Mouse (Mus musculus) layer of hippocampus, adult 9-10 months (tissue): Measurements from ENCODE around the gene Trmt112.
A peak's percentile ranks its signal among the peaks of the same experiment; 100 is the strongest.
"Not testable (repeated sequence)": the region's sequence is repeated elsewhere in the genome, so short reads cannot be mapped to it uniquely, and the experiment has no call there.

Source experiments
- DNase-seq: peaks from one replicate; pipeline ENCODE4 v3.0.0; 2022; ENCODE audit warnings: low spot score

The Trmt112 gene

DNA sequence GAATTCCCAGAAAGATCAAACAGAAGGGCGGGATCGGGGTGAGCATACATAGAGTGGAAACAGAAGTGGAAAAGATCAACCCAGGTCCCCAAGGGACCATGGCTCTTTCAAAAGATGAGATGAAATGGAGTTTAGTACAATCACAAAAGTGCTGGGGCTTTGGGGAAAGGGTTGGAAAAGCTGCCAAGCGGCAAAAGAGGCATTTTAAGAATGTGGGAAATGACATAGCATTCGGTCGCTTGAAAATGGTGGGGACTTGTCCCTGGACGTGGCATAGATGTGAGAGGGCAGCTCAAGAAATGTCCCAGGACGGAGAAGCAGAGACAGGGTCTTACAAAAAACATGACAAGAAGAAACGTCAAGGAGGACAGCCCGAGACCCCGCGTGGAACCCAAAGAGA, 477 bp upstream of the Trmt112 start:
- no peak for DNase-seq

- not testable (repeated sequence) for DNase-seq
Measured at GRCm38 (mm10) chr19:6910306-6910705, 808 bp downstream of the Trmt112 start.

DNA sequence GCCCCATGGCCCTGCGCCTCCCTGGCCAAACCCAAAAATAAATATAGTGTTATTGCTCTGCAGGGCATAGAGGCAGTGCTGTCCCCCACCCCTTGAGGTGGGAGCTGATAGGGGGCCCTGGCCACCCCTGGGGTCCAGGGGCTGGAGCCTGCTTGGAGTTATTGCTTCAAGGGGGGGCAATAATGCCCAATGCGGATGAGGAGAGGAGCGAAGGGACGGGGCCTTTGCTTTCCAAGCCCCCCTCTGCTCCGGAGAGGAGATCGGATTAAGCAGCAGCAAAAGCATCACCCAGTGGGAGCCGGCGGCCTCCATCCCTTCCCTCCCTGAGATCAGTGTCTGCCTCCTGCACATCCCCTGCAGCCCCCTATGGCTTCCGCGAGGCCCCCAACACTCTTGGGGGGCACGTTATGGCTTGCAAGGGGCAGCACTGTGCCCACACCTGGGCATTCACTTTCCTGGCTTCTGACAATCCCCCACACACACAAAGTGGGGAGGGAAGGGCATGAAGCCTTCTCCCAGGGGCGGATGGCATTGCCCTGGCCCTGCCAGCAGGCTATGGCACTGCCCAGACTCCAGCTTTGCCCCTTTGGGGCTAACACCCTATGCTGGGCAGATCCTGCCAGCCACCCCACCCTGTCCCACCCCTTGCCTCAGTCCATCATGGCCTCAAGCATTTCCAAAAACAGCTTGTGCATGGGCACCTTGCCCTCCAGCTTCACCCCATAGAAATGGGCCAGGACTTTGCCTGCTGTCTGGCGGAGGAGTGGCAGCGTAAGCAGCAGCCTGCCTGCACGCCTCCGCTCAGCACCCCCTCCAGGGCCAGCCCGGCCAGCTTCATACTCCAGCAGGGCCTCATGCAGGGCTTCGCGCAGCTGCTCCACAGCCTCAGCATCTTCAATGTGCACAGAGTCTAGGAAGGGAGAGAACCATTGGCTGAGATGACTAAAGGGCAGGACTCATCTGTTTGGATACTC, 1.9 kb downstream of the Trmt112 start:
- DNase-seq = no peak

GRCm38 (mm10) chr19:6912205-6912970, 2.9 kb downstream of the Trmt112 start:
- no peak for DNase-seq

DNA sequence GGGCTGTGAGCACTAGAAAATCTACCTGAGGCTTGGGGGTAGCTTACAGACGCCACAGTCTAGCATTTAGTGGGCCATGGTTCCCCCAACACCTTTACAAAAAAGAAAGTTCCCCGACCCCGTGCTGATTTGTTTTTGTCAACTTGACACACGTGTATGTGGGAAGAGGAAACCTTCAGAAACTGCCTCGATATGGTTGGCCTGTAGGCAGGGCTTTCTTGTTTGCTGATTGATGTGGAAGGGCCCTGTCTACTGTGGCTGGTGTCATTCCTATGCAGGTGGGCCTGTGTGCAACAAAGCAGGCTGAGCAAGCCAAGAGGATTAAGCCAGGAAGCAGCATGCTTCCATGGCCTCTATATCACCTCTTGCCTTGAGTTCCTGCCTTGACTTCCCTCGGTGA, 3.5 kb downstream of the Trmt112 start:
- no peak for DNase-seq

- no peak for DNase-seq
Measured at GRCm38 (mm10) chr19:6913991-6914390, 4.5 kb downstream of the Trmt112 start.

GRCm38 (mm10) chr19:6914540-6914939, 5.0 kb downstream of the Trmt112 start:
- DNase-seq = no peak

GRCm38 (mm10) chr19:6915276-6915675, 5.8 kb downstream of the Trmt112 start:
- no peak for DNase-seq

GRCm38 (mm10) chr19:6916496-6916895, 7.0 kb downstream of the Trmt112 start:
- DNase-seq = no peak

GRCm38 (mm10) chr19:6918321-6918720, 8.8 kb downstream of the Trmt112 start:
- DNase-seq = no peak

DNA sequence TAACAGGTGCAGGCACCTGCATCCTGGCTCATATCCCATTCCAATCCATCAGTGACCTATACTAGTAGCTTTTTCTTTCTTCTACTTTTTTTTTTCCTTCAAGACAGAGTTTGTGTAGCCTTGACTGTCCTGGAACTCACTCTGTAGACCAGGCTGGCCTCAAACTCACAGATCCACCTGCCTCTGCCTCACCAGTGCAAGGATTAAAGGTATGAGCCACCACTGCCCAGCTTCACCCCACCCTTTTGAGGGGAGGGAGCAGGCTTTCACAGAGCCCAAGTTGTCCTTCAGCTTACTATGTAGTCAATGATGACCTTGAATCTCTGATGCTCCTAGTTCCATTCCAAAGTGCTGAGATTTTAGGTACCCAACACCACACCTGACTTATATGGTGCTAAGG, 9.9 kb downstream of the Trmt112 start:
- no peak for DNase-seq

DNA sequence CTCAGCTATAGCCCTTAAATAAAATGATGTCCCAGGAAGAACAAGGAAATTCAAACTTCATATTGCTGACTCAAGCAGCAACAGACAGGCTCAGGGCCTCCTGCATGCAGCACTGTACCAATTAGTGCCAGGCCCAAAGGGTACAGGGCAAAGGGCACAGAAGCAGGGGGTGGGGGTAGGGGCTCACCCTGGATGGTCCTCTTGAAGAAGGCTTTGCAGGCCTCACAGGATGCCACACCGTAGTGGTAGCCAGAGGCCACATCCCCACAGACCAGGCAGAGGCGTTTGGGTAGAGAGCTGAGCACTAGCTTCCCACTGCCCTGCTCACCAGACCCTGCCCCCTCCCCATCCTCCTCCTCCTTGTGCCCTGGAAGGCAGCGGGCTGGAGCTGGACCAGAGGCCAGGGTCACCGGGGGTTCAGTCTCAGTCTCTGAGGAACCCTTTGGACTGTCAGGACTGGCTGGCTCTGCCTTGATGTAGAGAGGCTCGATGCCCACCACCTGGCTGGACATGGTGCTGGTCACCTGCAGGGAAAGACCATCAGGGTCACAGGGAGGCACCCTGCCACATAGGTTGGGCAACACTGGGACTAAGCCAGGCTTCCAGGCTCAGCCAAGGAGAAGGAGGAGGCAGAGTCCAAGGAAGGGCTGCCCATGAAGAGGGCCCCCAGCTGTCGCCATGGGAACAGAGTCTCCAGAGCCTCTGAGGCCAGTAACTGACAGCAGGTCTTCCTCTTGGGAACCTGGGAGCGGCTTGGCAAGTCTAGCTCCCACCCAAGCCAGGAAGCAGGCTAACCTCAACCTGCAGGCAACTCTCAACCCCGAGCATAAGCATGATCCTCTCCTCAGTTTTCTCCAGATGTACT, 10.6 kb downstream of the Trmt112 start:
- no peak for DNase-seq

DNA sequence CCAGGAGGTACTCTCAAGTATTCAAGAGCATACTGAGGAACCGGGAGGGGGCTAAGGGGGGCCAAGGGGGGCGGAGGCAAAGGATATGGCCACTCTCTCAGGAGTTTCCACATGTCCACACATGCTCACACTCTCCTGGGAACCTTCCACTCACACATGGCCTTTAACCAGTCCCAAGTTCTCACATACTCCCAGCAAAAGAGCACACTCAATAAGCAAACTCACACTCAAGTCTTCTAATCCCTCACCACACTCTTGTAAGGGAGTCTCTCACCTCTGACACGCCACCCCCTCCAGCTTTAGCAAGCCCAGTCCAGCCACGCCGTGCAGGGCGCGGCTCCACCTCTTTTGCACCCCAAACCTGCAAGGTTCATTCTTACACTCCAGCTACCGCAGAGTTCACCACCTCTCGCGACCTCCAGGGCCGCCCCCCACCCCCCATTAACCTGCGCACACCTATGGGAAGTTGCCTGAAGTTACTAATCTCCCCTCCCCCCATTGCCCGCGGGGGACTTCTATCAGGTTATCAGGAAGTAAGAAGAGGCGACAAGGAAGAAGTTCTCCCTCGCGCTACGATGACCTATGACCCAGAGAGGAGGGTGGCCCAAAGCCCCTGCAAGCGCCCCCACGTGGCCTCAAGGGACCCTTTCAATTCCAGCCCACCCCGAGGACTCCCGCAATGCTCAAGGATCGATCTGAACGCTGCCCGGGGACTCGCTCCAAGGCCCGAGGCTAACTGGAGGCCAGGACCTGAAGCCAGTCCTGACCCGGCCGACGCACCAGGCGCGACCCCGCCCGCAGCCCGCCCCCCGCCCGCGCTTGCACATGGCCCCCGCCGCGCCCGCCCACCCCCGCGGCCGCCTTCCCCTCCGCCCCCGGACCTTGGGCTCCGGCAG, 11.5 kb downstream of the Trmt112 start:
- no peak for DNase-seq

DNA sequence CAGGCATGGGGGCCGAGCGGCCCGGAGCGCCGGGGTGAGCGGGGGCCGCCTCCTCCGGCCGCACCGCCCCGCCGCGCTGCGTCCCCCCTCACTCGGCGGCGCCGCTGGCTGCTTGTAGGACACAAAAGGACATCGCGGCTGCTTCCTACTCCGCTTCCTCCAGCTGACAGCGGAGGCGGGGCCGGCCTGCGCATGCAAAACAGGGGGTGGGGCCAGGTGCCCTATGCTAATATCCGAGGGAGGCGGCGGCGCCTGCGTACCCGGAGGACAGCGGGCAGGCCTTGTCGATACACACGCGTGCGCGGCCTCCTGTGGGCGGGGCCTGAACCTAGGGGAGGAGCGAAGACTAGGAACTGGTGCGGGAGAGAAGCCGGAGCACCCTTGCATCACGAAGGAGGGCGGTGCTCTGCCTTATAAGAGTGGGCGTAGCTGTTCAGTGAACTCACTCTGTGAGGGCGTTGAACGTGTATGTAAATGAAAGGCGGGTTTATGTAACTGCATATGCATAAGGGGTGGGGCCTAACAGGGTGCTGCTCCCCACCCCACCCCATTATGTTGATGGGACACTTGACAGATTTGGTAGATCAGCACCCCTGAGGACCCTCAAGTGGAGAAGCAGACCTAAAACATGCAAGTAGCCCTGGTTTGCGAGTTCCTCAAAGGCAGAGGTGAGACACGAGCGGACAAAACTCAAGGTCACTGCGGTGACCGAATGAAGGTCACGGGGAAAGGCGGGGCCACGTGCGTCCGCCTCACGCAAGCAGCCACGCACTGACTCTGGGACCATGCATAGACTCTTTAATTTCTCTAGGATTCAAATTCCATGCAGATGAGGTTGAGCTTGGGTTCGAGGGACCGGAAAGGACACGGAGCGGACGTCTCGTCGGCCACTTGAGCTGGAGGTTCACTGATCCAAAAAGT, 12.4 kb downstream of the Trmt112 start, which contains the start of gene Esrra:
TSS of gene Esrra (minus strand) at position 167 of the 921 bp plus-strand sequence.
- DNase-seq = peak; percentile 99

DNA sequence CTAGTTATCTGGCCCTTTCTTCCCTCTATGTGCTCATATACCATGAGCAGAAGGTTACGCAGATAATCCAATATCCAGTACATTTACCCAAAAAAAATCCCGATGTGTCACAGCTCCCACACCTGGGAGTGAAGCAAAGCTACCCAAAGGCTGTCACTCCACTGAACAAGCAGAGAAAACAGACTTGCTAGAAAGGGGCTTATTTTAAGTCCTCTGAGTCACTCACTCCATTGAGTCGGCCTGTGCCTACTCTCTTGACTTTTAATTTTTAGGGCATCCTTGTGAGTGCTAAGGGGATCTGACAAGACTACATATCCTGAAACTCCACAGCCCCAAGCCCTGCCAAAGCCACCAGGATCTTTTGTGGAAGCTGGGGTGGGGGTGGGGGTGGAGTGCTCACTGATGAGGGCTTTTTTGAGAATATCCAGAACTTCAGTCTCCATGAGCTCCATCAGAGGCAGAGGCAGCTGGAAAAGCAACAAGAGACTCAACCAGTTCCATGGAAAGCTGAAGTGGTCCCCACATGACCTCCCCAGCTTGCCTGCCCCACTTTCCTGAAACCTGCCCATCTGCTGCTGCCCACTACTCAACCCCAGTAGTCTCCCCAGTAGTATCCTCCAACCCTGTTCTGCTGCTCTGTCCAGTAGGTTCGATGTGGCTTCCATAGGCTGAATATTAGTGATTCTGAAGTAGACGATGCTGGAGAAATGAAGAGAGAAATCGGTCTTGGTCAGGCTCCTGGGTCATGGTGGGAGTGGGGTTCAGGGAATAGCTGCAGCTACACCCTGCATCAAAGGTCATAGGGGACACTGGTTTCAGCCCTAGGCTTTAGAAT, 13.6 kb downstream of the Trmt112 start:
- no peak for DNase-seq

- DNase-seq = peak; percentile 88
Measured at GRCm38 (mm10) chr19:6924461-6925306, 15.2 kb downstream of the Trmt112 start.

- no peak for DNase-seq
Measured at GRCm38 (mm10) chr19:6925307-6925573, 15.7 kb downstream of the Trmt112 start, which contains the start of gene Catsperz. TSS of gene Catsperz (minus strand) at chr19:6925380.
